Mouse (Mus musculus) stomach, postnatal 0 days (tissue): ENCODE measurements around the gene Nt5dc1. TPM values are rescaled to one million over a fixed set of nuclear protein-coding genes. Genes with fewer than 3 reads are reported as not detected.
A peak's percentile ranks its signal among the peaks of the same experiment; 100 is the strongest.

Experiments used
- ATAC-seq: fragments of 200-750 bp; cut with Nextera tagmentation; 2 replicates; pipeline ENCODE4 v1.8.0; 2017; ENCODE audit not compliant: low FRiP score, low TSS enrichment
- DNase-seq: peaks from one replicate; pipeline ENCODE4 v3.0.0-alpha.2; 2016; ENCODE audit warnings: low spot score
- H3K27ac ChIP-seq: fragments of 300-500 bp; sonication (generic); replicated peaks from 2 replicates; pipeline ENCODE4 v1.5.1; 2014; ENCODE audit warnings: mild to moderate bottlenecking, control low read depth
- H3K27me3 ChIP-seq: fragments of 300-500 bp; sonication (generic); 2 replicates; pipeline ENCODE4 v1.6.1; 2014; ENCODE audit warnings: low read length; ENCODE audit not compliant: control insufficient read depth, insufficient read depth
- H3K36me3 ChIP-seq: fragments of 300-500 bp; sonication (generic); 2 replicates; pipeline ENCODE4 v1.6.1; 2014; ENCODE audit warnings: low read length, mixed read lengths; ENCODE audit not compliant: control insufficient read depth, insufficient read depth
- H3K4me1 ChIP-seq: fragments of 300-500 bp; sonication (generic); replicated peaks from 2 replicates; pipeline ENCODE4 v1.6.1; 2014; ENCODE audit warnings: antibody characterized with exemption; ENCODE audit not compliant: control insufficient read depth, insufficient read depth
- H3K4me2 ChIP-seq: fragments of 300-500 bp; sonication (generic); replicated peaks from 2 replicates; pipeline ENCODE4 v1.6.1; 2014; ENCODE audit warnings: low read depth, mild to moderate bottlenecking, control low read depth, moderate library complexity
- H3K4me3 ChIP-seq: fragments of 300-500 bp; sonication (generic); 2 replicates; pipeline ENCODE4 v1.5.1; 2014; ENCODE audit warnings: low read depth, low read length, control low read depth
- H3K9ac ChIP-seq: fragments of 300-500 bp; sonication (generic); 2 replicates; pipeline ENCODE4 v1.6.1; 2014; ENCODE audit warnings: mild to moderate bottlenecking, low read length, control low read depth, mixed read lengths
- H3K9me3 ChIP-seq: fragments of 300-500 bp; sonication (generic); 2 replicates; pipeline ENCODE4 v1.6.1; 2016; ENCODE audit warnings: low read length; ENCODE audit not compliant: control insufficient read depth
- CTCF ChIP-seq: IDR thresholded peaks from 2 replicates; pipeline ENCODE4 v1.5.1; 2016; ENCODE audit warnings: antibody characterized with exemption, low read depth, mild to moderate bottlenecking, moderate library complexity
- EP300 ChIP-seq: optimal IDR thresholded peaks from 2 replicates; pipeline ENCODE3; 2016; ENCODE audit warnings: antibody characterized with exemption
- WGBS: fragments of 180-500 bp; shearing (Covaris S2); extraction: QIAGEN DNeasy Blood & Tissue Kit; methylation state at CpG from one replicate; pipeline ENCODE4 v1.1.7; 2014; 5-methylcytosine and 5-hydroxymethylcytosine counted together
- polyA plus RNA-seq: library from polyadenylated mRNA; unstranded; fragments of >200 nt; fragmentation: Nextera tagmentation; extraction: Ambion mirVana; gene quantifications from 2 replicates; pipeline ENCODE4 v1.2.1, GENCODE M21; 2015

Nt5dc1 gene
- polyA plus RNA-seq, 1 experiment from 2014 or later: 12.4 TPM

GRCm38 (mm10) chr10:34327144-34327543, 91.2 kb downstream of the Nt5dc1 start:
- Histone ChIP-seq H3K9me3 (no peaks in the 10 kb centered on the region), H3K36me3 (no peaks in the 10 kb centered on the region), H3K4me2 (no peak overlapping the region), H3K4me3 (no peak overlapping the region), H3K27ac (no peak overlapping the region), H3K27me3 (no peaks in the 10 kb centered on the region), H3K4me1 (no peaks in the 10 kb centered on the region), H3K9ac (no peak overlapping the region)
- TF ChIP-seq CTCF: no peak
- DNase-seq: no peak
- no peak for ATAC-seq
- WGBS: 52% methylated on average over 5 of the region's 5 CpGs

GRCm38 (mm10) chr10:34326701-34327100, 91.7 kb downstream of the Nt5dc1 start:
- DNase-seq: no peak
- WGBS: 23% methylated on average over 4 of the region's 4 CpGs
- ATAC-seq: no peak

DNA sequence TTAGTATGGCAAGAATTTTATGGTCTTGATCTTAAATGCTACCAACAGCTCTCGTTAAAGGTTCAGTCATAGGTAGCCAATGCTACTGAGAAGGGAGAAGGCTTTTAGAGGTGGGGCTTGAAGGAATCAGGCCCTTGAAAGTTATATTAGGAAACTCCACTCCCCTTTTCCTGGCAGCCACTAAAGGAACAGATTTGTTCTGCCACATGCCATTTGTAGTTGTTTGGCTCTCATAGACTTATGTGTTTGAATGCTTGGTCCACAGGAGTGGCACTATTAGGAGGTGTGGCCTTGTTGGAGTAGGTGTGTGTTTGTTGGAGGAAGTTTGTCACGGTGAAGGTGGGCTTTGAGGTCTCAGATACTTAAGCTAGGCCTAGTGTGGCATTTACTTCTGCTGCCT, 97.5 kb downstream of the Nt5dc1 start:
- WGBS: 85% methylated on average over 2 of the region's 2 CpGs
- no peaks in the 10 kb centered on the region for H3K27me3 ChIP-seq
- no peak for ATAC-seq

More at GRCm38 (mm10) chr10:34326701-34327100, 91.7 kb downstream of the Nt5dc1 start:
- Histone ChIP-seq H3K27ac (no peak overlapping the region), H3K36me3 (no peaks in the 10 kb centered on the region), H3K4me3 (no peak overlapping the region), H3K4me1 (no peaks in the 10 kb centered on the region), H3K9ac (no peak overlapping the region), H3K4me2 (no peak overlapping the region), H3K9me3 (no peaks in the 10 kb centered on the region), H3K27me3 (no peaks in the 10 kb centered on the region)
- TF ChIP-seq CTCF (peak; percentile 90), EP300 (no peak)

GRCm38 (mm10) chr10:34317217-34317606, 101.1 kb downstream of the Nt5dc1 start:
- no peaks in the 10 kb centered on the region for H3K27me3 ChIP-seq
- H3K4me3 ChIP-seq: no peak overlapping the region
- no peaks in the 10 kb centered on the region for H3K4me1 ChIP-seq
- H3K4me2 ChIP-seq: no peak overlapping the region
- no peaks in the 10 kb centered on the region for H3K9me3 ChIP-seq
- no peak overlapping the region for H3K9ac ChIP-seq
- ATAC-seq: no peak
- DNase-seq: no peak
- H3K27ac ChIP-seq: no peak overlapping the region
- TF ChIP-seq EP300 (no peak), CTCF (no peak)
- 40% methylated on average over 2 of the region's 2 CpGs for WGBS
- H3K36me3 ChIP-seq: peaks cover 7% of the 10 kb centered on the region; the same call in 1 of the 2 replicates

More for the DNA sequence above, 97.5 kb downstream of the Nt5dc1 start:
- no peak for DNase-seq
- no peaks in the 10 kb centered on the region for H3K9me3 ChIP-seq
- no peak overlapping the region for H3K9ac ChIP-seq
- no peak overlapping the region for H3K4me2 ChIP-seq
- H3K4me1 ChIP-seq: no peaks in the 10 kb centered on the region
- no peaks in the 10 kb centered on the region for H3K36me3 ChIP-seq
- TF ChIP-seq EP300 (no peak), CTCF (no peak)
- H3K27ac ChIP-seq: no peak overlapping the region
- H3K4me3 ChIP-seq: no peak overlapping the region

DNA sequence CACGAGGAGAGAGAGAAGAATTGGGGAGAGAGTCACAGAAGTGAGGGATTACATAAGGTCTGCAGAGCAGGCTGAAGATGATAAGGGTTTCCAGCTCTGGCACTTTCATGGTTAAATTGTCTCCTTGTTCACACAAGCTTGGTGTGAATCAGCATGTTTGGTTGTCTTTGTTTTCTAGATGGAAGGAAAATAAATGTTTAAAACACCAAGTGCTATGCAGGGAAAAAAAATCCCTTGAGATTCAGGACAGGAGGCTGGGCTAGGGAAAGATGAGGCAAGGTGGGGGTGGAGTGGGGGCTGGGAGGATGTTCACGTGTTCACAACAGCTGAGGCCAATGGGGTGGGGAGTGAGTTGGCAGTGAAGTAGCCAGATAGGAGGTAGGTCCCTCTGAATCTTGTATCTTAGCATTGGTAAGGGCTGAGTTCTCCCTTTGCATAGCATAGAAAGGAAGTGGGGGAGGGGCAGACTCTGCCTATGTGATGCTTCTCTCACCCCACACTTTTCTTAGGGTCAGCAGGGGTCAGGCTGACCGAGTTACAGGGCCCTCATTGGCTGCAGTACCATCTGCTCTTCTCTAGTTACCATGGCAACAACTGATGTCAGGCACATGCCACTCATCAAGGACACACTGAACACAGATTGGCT, 101.7 kb downstream of the Nt5dc1 start:
- Histone ChIP-seq H3K27me3 (no peaks in the 10 kb centered on the region), H3K36me3 (peaks cover 7% of the 10 kb centered on the region; the same call in 1 of the 2 replicates), H3K4me2 (no peak overlapping the region), H3K9me3 (no peaks in the 10 kb centered on the region), H3K4me3 (no peak overlapping the region), H3K4me1 (no peaks in the 10 kb centered on the region), H3K27ac (no peak overlapping the region), H3K9ac (no peak overlapping the region)
- DNase-seq (no peak), ATAC-seq (peak; percentile 63)
- no peak for TF ChIP-seq EP300
- 9% methylated on average over 3 of the region's 3 CpGs for WGBS

GRCm38 (mm10) chr10:34312536-34312935, 105.8 kb downstream of the Nt5dc1 start:
- H3K4me3 ChIP-seq: no peak overlapping the region
- 68% methylated on average over 3 of the region's 3 CpGs for WGBS
- ATAC-seq: no peak
- no peak overlapping the region for H3K4me2 ChIP-seq
- H3K27ac ChIP-seq: no peak overlapping the region
- H3K4me1 ChIP-seq: no peaks in the 10 kb centered on the region
- DNase-seq: no peak
- H3K9ac ChIP-seq: no peak overlapping the region
- peaks cover 7% of the 10 kb centered on the region; the same call in 1 of the 2 replicates for H3K36me3 ChIP-seq
- no peak for TF ChIP-seq EP300
- TF ChIP-seq CTCF: peak; percentile 15; the same call in 1 of the 2 replicates
- no peaks in the 10 kb centered on the region for H3K9me3 ChIP-seq
- no peaks in the 10 kb centered on the region for H3K27me3 ChIP-seq
